Mouse (Mus musculus): ENCODE measurements around the gene Cdca3. TPM values are rescaled to one million over a fixed set of nuclear protein-coding genes. Genes with fewer than 3 reads are reported as not detected.

Gene Cdca3
- polyA plus RNA-seq (2015; fragmentation: Illumina TruSeq; extraction: RNeasy Lipid Tissue Mini Kit (QIAGEN cat#74804); ENCODE audit: insufficient read depth, low replicate concordance) = 25.4 TPM

GRCm38 (mm10) chr6:124828868-124829798 is at the start of gene Cdca3, which contains the start of gene Usp5:
Gene Cdca3, plus strand, starts transcription at chr6:124829547.
Gene Usp5, minus strand, starts transcription at chr6:124829484.

GRCm38 (mm10) chr6:124808358-124809012 is 20.9 kb upstream of the Cdca3 start, which contains the start of gene Spsb2:
Gene Spsb2, plus strand, starts transcription at chr6:124808661.

GRCm38 (mm10) chr6:124813933-124814332 is 15.4 kb upstream of the Cdca3 start, which contains the start of gene Tpi1:
Gene Tpi1, minus strand, starts transcription at chr6:124814296.

GRCm38 (mm10) chr6:124840241-124841167 is 11.2 kb downstream of the Cdca3 start, which contains the start of gene Gnb3:
Gene Gnb3, minus strand, starts transcription at chr6:124840275.

GRCm38 (mm10) chr6:124856916-124857839 is 27.8 kb downstream of the Cdca3 start, which contains the start of gene P3h3:
Gene P3h3, minus strand, starts transcription at chr6:124857752.

DNA sequence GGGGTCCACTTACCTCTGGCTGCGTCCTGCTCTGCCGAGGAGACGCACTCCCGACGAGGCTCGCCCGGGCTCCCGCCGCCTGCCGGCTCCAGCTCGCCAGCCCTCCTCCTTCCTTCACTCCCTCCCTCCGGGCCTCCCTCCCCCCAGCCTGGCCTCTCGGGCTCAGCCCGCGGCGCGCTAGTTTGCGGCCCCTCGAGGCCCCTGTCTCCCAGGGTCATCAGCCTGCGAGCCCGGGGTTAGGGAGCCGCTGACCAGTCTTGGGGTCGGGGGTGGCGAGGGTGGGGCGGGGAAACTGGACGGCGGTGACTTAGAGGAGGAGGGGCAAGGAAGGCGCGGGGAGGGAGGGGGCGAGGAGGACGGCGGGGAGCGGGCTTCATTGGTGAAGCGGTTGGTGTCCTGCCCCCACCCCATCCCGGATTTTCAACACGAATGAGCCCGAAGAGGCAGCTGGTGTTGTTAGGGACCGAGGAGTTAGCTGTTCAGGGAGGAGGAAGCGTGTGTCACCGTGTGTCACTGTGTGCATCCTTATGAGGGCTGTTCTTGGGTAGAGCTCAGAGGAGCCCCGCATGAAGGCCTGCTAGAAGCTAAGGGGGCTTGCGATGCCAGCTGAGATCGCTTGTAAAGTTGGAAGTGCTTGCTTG is 34.4 kb downstream of the Cdca3 start, which contains the start of gene Gpr162:
TSS of gene Gpr162 (minus strand) at position 326 of the 641 bp plus-strand sequence.

Other genes starting within 250 kb of the Cdca3 start
- 0.46 TPM for gene C1s2, start 193.5 kb upstream of the Cdca3 start, polyA plus RNA-seq (2015; fragmentation: Illumina TruSeq; extraction: RNeasy Lipid Tissue Mini Kit (QIAGEN cat#74804); ENCODE audit: insufficient read depth, low replicate concordance)
- gene Lpcat3, start 166.5 kb upstream of the Cdca3 start, polyA plus RNA-seq (2015; fragmentation: Illumina TruSeq; extraction: RNeasy Lipid Tissue Mini Kit (QIAGEN cat#74804); ENCODE audit: insufficient read depth, low replicate concordance) = 37.3 TPM
- gene Emg1, start 117.4 kb upstream of the Cdca3 start, polyA plus RNA-seq (2015; fragmentation: Illumina TruSeq; extraction: RNeasy Lipid Tissue Mini Kit (QIAGEN cat#74804); ENCODE audit: insufficient read depth, low replicate concordance) = 160 TPM
- 110 TPM for gene Phb2, start 117.2 kb upstream of the Cdca3 start, polyA plus RNA-seq (2015; fragmentation: Illumina TruSeq; extraction: RNeasy Lipid Tissue Mini Kit (QIAGEN cat#74804); ENCODE audit: insufficient read depth, low replicate concordance)
- gene Ptpn6, start 90.8 kb upstream of the Cdca3 start, polyA plus RNA-seq (2015; fragmentation: Illumina TruSeq; extraction: RNeasy Lipid Tissue Mini Kit (QIAGEN cat#74804); ENCODE audit: insufficient read depth, low replicate concordance) = 354 TPM
- gene Grcc10, start 88.2 kb upstream of the Cdca3 start, polyA plus RNA-seq (2015; fragmentation: Illumina TruSeq; extraction: RNeasy Lipid Tissue Mini Kit (QIAGEN cat#74804); ENCODE audit: insufficient read depth, low replicate concordance) = 88.0 TPM
- 0.08 TPM for gene Gm45234, start 73.5 kb upstream of the Cdca3 start, polyA plus RNA-seq (2015; fragmentation: Illumina TruSeq; extraction: RNeasy Lipid Tissue Mini Kit (QIAGEN cat#74804); ENCODE audit: insufficient read depth, low replicate concordance)
- 7.8 TPM for gene Atn1, start 73.0 kb upstream of the Cdca3 start, polyA plus RNA-seq (2015; fragmentation: Illumina TruSeq; extraction: RNeasy Lipid Tissue Mini Kit (QIAGEN cat#74804); ENCODE audit: insufficient read depth, low replicate concordance)
- gene Eno2, start 59.9 kb upstream of the Cdca3 start, polyA plus RNA-seq (2015; fragmentation: Illumina TruSeq; extraction: RNeasy Lipid Tissue Mini Kit (QIAGEN cat#74804); ENCODE audit: insufficient read depth, low replicate concordance) = 3.5 TPM
- 3.5 TPM for gene Lrrc23, start 49.8 kb upstream of the Cdca3 start, polyA plus RNA-seq (2015; fragmentation: Illumina TruSeq; extraction: RNeasy Lipid Tissue Mini Kit (QIAGEN cat#74804); ENCODE audit: insufficient read depth, low replicate concordance)
- gene Spsb2, start 20.9 kb upstream of the Cdca3 start, polyA plus RNA-seq (2015; fragmentation: Illumina TruSeq; extraction: RNeasy Lipid Tissue Mini Kit (QIAGEN cat#74804); ENCODE audit: insufficient read depth, low replicate concordance) = 3.2 TPM
- 63.1 TPM for gene Tpi1, start 15.3 kb upstream of the Cdca3 start, polyA plus RNA-seq (2015; fragmentation: Illumina TruSeq; extraction: RNeasy Lipid Tissue Mini Kit (QIAGEN cat#74804); ENCODE audit: insufficient read depth, low replicate concordance)
- gene Usp5, start 63 bp upstream of the Cdca3 start, polyA plus RNA-seq (2015; fragmentation: Illumina TruSeq; extraction: RNeasy Lipid Tissue Mini Kit (QIAGEN cat#74804); ENCODE audit: insufficient read depth, low replicate concordance) = 69.3 TPM
- not detected for gene Gnb3, start 10.7 kb downstream of the Cdca3 start, polyA plus RNA-seq (2015; fragmentation: Illumina TruSeq; extraction: RNeasy Lipid Tissue Mini Kit (QIAGEN cat#74804); ENCODE audit: insufficient read depth, low replicate concordance)
- 6.7 TPM for gene P3h3, start 28.2 kb downstream of the Cdca3 start, polyA plus RNA-seq (2015; fragmentation: Illumina TruSeq; extraction: RNeasy Lipid Tissue Mini Kit (QIAGEN cat#74804); ENCODE audit: insufficient read depth, low replicate concordance)
- 1.0 TPM for gene Gpr162, start 34.4 kb downstream of the Cdca3 start, polyA plus RNA-seq (2015; fragmentation: Illumina TruSeq; extraction: RNeasy Lipid Tissue Mini Kit (QIAGEN cat#74804); ENCODE audit: insufficient read depth, low replicate concordance)
- 71.3 TPM for gene Cd4, start 58.7 kb downstream of the Cdca3 start, polyA plus RNA-seq (2015; fragmentation: Illumina TruSeq; extraction: RNeasy Lipid Tissue Mini Kit (QIAGEN cat#74804); ENCODE audit: insufficient read depth, low replicate concordance)
- 6.5 TPM for gene Lag3, start 82.2 kb downstream of the Cdca3 start, polyA plus RNA-seq (2015; fragmentation: Illumina TruSeq; extraction: RNeasy Lipid Tissue Mini Kit (QIAGEN cat#74804); ENCODE audit: insufficient read depth, low replicate concordance)
- 193 TPM for gene Ptms, start 90.6 kb downstream of the Cdca3 start, polyA plus RNA-seq (2015; fragmentation: Illumina TruSeq; extraction: RNeasy Lipid Tissue Mini Kit (QIAGEN cat#74804); ENCODE audit: insufficient read depth, low replicate concordance)
- gene Mlf2, start 101.8 kb downstream of the Cdca3 start, polyA plus RNA-seq (2015; fragmentation: Illumina TruSeq; extraction: RNeasy Lipid Tissue Mini Kit (QIAGEN cat#74804); ENCODE audit: insufficient read depth, low replicate concordance) = 41.7 TPM
- gene Cops7a, start 136.0 kb downstream of the Cdca3 start, polyA plus RNA-seq (2015; fragmentation: Illumina TruSeq; extraction: RNeasy Lipid Tissue Mini Kit (QIAGEN cat#74804); ENCODE audit: insufficient read depth, low replicate concordance) = 30.5 TPM
- 3.0 TPM for gene Pianp, start 167.1 kb downstream of the Cdca3 start, polyA plus RNA-seq (2015; fragmentation: Illumina TruSeq; extraction: RNeasy Lipid Tissue Mini Kit (QIAGEN cat#74804); ENCODE audit: insufficient read depth, low replicate concordance)
- 76.0 TPM for gene Zfp384, start 179.6 kb downstream of the Cdca3 start, polyA plus RNA-seq (2015; fragmentation: Illumina TruSeq; extraction: RNeasy Lipid Tissue Mini Kit (QIAGEN cat#74804); ENCODE audit: insufficient read depth, low replicate concordance)
- 64.2 TPM for gene Ing4, start 210.2 kb downstream of the Cdca3 start, polyA plus RNA-seq (2015; fragmentation: Illumina TruSeq; extraction: RNeasy Lipid Tissue Mini Kit (QIAGEN cat#74804); ENCODE audit: insufficient read depth, low replicate concordance)
- gene Acrbp, start 220.1 kb downstream of the Cdca3 start, polyA plus RNA-seq (2015; fragmentation: Illumina TruSeq; extraction: RNeasy Lipid Tissue Mini Kit (QIAGEN cat#74804); ENCODE audit: insufficient read depth, low replicate concordance) = 22.3 TPM
- gene Lpar5, start 238.4 kb downstream of the Cdca3 start, polyA plus RNA-seq (2015; fragmentation: Illumina TruSeq; extraction: RNeasy Lipid Tissue Mini Kit (QIAGEN cat#74804); ENCODE audit: insufficient read depth, low replicate concordance) = 8.7 TPM

Data from spleen, adult 10 weeks (tissue).